Mouse (Mus musculus) testis, postnatal 14 days (tissue): Measurements from ENCODE around the gene Acod1.

Experiments
- DNase-seq: peaks from one replicate; pipeline ENCODE4 v3.0.0; 2021; ENCODE audit warnings: low spot score

The Acod1 gene

DNA sequence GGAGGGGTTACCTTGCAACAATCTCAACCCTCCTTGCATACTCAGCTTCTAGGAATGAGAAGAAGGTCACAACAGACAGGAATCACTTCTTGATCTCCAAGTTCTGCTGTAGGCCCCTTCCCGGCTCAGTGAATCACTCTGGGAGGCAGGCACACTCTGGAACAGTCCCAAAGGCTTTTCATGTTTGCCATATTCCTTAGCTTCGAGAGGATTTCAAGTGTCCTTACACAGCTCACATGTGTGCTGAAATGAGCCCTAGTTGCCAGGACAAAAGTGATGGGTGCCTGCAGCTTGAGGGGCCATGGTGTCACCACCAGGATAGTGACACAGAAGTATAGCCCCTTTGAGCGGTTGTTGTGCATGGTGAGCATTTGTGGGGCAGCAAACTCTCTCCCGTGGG lies 26.0 kb downstream of the Acod1 start:
- no peak for DNase-seq

DNA sequence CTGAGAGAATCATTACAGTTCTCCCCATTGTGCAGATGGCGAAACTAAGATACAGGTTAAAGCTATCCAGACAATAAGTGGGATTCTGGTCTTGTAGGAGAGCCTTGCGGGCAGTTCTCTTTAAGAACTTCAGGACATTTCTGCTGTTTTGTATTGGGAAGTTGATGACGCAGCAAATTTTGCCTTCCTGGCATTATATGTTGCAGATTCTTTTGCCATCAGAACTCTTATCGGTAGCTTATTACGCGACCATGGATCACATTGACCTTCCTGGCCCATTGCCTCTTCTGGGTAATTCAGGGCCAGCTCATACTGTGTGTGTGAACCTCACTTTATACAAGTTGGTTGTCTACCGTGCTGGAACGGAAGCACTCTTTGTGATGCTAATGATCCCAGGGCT lies 27.0 kb downstream of the Acod1 start:
- no peak for DNase-seq

DNA sequence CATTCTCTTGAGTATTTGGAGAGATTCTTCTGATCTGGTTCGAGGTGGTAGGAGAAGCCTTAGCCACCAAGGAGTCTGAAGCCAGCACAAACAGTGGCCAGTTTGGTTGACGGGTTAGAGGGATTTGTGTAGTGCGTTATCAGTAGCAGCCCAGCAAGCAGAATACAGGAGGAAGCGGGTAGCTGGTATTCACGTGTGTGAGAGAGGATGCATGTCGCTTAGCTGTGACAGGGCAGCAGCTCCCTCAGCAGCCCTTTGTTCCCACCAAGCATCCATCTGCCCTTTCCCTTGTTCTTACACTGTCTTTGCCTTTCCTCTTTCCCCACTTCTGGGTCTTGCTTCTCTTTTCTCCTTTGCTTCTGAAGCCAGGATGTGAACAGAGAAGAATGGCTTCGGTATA lies 28.4 kb downstream of the Acod1 start:
- DNase-seq = no peak

DNA sequence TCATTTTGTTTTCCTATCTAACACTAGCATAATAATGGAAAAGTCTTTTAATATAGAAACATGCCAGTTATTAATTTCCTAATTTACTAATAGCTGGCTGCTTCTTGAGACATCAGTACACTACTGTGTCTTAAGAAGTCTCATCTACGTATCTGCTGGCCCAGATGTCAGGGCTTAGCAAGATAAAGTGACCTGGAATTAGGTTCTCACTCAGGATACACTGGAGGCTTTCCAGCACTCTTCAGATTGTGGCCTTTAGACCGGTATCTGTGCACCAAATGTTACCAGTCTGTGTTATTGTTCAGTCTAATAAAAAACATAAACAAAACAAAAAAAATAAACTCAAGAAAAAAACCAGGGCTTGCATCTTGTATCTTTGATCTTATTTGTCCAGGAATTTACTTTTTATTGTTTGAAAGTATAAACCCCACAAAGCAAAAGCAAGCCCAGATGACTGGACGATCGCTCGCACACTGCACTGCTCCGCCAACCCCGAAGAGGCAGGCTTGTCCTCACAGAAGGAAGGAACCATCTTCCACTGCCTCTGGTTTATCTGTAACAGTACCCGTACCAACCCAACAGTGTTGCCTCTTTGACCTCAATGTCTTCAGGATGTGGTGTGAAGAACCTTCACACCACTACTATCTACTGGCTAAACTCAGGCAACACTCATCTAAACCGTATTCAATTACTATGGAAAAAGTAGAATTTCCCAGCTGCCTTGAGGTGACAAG lies 30.7 kb downstream of the Acod1 start:
- no peak for DNase-seq

DNA sequence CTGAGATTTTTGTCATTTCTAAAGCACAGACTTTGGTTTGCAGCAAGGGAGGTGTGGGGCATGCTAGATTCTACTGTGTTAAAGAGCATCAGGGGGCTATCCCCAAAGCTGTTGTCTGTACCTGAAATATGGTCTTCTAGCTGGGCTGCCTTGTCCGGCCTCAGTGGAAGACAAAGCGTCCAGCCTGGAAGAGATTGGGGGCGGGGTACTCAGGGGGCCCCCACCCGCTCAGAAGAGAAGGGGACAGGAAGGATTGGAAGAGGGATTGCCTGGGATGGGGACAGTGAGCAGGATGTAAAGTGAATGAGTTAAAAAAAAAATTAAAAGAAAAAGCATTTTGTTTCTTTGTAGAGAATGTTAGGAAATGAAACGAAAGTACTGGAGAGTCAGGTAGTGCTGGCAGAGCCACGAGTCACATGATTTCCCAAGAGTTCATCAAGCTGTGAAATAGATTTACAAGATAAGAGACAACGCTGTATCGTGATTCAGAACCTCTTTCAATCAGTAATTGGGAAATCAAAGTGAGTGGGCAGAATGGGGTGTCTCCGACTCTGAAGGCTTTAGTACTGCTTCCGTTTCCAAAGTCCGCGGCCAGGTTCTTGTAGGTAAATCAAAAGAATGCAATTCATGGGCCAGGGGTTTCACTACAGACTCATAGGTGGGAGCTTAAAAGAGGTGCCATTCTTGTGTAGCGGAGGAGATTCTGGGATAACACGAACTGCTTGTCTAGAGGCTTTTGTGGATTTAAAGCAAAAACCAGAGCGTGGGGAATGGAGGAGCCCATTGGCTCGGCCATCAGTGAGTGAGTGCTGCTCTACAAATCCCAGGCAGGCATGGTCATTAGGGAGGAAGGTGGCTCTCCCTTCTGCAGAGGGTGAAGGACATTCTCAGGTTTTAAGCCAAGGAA lies 31.5 kb downstream of the Acod1 start:
- DNase-seq = no peak

DNA sequence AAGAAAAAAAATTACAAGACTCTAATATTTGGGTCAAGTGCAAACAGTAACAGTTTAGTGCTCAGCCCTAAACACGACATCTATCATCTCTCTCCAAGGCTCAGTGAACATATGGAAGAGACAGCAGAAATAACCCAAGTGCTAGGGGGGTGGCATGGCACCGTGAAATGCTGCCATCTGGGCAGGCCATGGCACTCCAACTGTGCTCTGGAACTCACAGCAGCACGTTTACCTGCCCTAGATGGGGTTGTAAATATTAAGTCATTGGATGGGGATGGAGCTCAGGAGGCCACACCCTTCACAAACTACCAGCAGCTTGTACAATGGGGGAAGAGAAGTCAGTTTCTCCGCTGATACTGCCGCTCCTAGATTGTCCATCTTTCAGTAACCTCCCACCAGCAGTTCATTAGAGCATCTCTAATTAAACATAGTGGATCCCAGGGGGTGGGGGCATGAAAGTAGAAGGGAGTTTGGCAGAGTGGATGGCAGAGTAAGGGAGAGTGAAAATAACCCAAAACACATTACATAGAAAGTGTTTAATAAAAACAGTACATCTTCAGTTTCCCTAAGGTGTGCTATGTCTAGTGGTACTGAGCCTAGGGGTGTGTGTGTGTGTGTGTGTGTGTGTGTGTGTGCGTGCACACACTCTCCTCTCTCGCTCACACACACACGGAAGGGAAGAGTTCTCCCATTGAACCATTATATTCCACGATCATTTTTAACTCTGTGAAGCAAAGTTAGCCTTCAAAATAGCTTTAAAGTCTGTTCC lies 32.6 kb downstream of the Acod1 start:
- no peak for DNase-seq

DNA sequence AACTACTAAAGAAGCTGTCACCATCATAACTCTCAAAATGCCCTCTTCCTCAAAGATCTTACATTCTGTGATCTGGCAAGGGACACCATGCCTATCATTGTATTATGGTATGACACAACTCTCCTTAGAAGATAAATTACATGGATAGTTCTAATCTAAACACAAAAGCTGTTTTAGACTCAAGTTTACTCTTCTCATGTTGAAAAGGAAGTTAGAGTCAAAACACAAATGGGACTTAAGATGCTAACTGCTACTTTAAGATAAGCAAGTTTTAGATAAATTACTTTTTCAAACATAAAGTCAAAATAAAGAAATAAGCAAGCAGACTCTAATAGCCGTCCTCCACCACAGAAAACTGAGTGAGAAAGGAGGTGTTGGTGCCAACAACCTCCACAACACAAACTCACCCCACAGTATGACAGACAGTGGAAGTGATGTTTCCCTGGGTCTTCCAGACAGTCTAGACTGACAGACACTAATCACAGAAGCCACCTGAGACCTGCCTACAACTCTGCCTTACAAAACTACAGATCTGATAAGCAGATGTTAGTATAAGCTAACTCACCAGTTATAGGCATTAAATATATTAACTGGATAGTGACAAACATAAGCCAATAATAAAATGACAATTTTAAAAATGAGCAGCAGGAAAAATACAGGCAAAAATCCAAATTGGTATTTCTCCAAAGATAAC lies 39.2 kb downstream of the Acod1 start:
- no peak for DNase-seq

DNA sequence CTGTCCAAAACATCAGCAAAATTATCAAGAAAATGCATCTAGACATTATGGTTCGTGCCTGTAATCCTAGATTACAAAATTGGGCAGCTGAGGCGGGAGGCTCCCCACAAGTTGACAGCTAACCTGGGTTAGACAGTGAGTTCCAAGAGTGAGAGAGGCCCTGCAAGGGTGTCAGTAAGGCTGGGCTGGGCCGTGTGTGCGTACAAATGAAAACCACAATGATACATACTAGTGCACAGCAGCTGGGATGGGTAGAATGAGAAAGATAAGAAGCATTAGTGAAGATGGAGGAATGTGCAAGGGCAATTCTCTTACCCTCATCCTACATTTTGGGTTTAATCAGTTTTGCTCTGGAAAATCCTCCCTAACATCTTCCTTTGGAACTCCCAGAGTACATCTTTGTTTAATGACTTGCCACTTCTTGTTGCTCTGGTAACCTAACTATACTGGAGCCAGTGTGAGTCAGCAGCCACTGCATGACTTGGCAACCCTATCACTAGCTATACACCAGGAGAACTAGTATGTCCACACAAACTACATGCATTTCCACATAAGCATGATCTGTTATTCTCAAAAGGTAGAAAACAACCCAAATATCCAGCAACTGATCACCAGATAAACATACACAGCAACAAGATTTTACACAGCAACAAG lies 40.0 kb downstream of the Acod1 start:
- no peak for DNase-seq

DNA sequence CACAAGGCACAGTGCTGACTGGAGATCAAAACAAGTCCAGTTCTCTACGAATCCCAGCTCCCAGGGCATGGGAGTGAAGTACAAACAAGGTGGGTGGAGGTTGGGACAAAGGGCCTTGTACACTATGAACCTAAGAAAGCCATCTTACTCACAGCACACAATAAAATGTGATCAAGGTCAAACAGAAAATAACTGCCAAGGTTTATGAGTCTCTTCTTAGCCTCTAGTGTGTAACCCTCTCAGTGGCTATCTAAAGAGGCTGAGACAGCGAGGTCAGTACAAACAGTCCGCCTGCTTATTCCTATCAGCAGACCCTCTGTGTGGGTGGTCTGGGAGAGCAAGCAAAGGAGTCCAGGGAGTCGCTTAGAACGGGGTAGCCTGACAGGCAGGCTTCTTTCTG lies 41.1 kb downstream of the Acod1 start:
- peak; percentile 43 for DNase-seq

DNA sequence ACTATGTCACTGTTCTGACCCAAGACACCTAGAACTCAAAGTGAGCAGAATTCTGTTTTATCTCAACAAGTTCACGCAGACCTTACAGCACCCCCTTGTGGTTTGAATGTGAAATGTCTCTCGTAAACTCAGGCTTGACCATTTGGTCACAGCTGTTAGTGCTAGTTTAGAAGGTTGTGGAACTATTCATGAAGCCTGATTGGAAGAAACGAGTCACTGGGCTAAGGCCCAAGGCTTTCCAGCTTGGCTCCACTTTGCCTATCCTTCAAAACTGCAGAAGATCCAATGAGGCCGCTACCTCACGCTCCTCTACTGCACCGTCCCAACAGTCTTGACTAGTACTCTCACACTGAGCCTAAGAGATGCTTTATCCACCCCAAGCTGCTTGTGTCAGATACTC lies 41.8 kb downstream of the Acod1 start:
- no peak for DNase-seq

DNA sequence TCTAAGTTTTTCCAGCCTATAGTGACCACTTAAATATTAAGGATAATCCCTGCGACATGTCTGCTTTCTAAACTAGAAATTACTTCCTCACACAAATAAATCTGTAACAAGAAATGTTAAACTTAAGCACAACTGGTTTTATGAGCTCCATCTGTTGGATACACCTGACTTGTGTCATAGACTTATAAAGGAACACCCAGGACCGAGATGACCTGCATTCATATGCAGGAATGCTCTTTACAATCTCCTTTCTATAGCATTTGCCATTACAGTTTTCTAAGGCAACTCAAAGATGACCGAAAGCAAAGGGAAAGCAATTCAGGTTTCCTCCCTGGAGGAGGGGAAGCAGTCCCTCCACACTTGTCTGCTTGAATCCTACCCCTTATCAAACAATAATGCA lies 46.5 kb downstream of the Acod1 start:
- DNase-seq = no peak

DNA sequence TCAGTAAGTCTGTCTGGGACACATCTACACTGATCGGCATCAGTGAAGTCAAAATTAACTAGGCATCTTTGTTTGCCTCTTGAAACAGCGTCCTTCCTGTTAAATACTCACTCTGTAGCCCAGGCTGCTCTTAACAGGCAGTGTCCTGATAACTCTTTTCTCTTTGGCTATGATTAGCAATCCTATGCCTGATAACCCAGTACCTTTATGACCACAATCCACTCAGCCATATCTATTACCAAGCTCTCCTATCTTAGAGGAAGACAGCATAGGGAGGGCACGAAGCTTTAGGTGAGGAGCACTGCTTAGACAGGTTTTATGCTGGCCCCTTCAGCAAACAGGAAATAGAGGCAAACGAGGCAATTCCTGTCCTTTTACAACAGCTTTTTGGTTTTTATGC lies 46.9 kb downstream of the Acod1 start:
- no peak for DNase-seq

DNA sequence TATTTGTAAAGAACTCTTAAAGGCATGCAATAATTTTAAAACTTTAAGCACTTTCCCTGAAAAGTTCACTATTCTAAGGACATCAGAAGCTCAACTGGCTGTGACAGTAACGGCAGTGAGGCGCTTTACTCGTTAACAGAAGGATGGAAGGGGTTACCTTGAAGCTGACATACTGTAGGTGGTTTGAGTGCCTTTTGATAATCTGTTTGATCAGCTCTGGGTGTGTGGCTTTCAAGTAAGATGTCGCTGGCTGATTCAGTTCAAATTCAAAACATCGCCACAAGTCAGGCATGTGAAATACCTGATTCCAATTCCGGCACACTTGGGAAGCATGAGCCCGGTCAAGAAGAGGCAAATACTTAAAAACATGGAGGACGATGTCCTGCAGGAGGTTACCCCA lies 48.3 kb downstream of the Acod1 start:
- no peak for DNase-seq

DNA sequence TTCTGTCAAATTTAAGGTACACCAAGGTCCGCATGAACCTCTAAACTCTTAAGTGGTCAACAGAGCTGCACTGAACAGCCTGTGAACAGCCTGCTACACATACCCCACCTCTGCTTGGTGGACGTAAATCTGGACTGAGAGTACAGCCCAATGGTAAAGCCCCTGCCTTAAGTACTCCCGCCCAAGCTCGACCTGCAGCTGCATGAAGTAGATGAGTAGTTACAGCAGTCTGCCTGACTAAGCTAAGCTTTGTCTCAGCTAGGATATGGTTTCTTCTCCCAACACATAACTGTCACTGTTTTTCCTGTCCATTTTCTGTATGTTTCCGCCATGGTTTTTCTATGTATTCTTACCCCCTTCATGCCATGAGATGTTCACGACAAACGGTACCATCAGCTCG lies 49.0 kb downstream of the Acod1 start:
- no peak for DNase-seq

DNA sequence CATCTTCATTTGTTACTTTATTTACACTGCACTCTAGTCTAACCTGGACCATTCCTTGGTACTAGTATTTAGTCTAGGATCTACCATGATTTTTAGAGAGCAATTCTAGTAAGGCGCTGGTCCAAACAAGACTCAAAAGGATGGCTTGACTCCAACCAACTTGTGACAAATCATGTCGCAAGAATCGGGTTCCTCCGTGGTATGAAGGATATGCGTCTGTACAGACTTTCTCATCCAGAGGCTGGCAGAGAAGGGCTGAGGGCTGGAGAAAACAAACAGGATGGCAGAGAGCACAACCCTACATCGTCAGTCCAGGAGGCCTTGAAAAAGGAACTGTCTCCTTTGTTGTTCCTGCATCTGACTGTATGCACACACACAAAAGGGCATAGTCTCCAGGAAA lies 49.8 kb downstream of the Acod1 start:
- DNase-seq = no peak

DNA sequence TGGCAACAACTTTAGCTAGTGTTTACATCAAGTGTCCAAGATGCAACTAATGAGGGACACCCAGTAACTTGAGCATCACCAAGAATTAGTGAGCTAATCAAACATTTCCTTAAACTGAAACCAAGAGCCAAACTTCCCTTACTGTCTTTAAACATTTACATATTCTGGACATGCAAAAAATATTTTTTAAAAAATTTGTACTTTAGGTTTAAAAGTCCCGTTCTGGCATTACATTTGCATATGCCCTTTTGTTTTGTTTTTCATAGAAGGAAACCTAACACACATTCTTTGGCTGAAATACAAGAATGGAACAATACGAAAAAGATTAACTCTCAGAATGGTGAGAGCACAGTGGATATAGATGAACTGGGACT lies 51.4 kb downstream of the Acod1 start:
- no peak for DNase-seq

DNA sequence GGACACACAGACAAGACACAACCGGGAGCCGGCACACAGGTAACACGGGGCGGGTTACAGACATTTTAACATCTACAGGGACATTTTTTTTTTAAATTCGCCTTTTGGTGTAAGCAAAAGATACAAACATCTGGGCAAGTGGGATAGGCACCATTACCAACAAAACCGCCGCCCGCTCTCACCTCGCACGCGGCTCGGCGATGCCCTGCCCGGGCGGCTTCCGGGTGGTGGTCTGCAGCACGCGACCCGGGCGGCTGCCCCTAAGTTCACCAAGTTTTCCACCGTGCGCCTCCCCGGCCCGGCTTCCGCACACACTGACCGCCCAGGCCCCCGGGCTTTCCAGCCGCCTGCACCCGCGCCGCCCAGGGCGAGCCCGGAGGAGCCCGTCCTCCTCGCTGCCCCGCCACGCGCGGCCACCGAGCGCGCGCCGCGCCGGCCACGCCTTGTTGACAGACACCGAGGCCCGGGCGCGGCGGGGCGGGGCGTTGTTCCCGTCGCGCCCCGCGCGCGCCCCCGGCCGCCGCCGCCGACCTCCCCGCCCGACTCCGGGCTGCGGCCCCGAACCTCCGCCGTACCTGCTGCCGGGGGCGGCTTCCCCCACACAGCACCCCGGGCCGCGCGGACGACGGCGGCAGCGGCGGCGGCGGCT lies 51.9 kb downstream of the Acod1 start:
- peak; percentile 87 for DNase-seq

DNA sequence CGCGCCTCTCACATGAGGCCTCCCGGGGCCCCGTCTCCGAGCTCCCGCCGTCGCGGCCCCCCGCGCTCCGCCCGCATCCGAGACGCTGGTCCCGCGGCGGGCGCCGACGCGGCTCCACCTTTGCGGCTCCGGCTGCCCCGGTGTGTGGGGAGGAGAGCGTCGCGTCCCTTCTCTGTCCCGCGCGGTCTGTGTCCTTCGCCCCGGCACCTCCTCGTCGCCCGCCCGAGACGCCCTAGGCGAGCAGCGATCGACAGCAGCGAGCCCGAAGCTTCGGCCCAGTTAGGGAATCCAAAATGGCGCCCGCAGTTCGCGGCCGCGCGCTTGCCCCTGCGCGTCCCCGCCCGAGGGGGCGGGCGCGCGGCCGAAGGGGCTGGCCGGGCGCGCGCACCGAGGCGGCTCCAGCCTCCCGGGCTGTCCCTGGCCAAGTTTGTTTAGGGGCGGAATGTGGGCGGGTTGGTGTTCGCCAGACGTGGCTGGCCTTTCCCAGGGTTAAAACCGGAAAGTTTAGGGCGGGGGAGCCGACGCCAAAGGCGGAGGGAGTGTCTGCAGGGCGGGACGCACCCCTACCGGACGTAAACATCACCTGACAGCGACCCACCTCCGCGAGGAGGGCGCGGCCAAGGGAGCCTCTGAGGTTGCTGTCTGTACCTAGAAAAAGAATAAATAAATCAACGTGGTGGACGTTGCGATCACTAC lies 52.6 kb downstream of the Acod1 start, which contains the start of gene Fbxl3:
Gene Fbxl3, minus strand, starts transcription at position 329 of the 696 bp plus-strand sequence.
- DNase-seq = peak; percentile 93

DNA sequence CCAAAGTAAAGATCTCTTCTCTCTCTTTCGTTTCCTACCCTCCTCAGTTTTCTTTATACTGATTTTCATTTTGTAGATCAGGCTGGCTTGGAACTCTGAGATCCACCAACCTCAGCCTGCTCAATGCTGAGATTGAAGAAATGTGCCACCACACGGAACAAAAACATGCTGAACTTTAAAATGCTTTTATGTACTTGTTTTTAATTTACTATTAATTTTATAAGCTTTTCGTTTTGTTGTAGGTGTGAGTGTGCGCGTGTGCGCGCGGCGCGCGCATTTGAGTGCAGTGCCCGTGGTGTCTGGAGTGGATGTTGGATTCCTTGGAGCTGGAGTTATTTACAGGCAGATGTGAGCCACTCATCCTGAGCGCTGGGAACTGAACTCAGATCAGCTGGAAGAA lies 53.5 kb downstream of the Acod1 start:
- DNase-seq = no peak

DNA sequence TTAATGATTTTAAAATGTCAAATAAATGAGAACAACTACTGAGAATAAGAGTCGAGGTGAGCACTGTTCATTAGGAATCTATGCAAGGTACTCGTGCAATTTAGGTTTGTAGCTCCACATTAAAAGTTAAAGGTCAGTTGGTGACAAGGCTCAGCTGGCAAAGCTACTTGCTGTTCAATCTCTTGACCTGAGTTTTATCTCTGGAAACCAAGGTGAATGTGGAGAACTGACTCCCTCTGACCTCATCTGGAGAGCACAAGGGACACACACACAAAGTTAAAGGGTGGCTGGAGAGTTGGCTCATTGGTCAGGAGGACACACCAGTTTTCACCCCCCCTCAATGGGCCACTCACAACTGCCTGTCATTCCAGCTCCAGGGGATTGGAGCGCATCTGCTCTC lies 54.4 kb downstream of the Acod1 start:
- DNase-seq = no peak
